Mouse (Mus musculus) v-Abl transformed pro-B cells (cell line): Measurements from ENCODE around the gene Rnf8.
"Not testable (repeated sequence)": the region's sequence is repeated elsewhere in the genome, so short reads cannot be mapped to it uniquely, and the experiment has no call there.

Experiments
- in situ Hi-C, 2 experiments: fragments of 400-800 bp; cut with MboI; formaldehyde crosslinking; loops; one replicate each; pipeline ENCODE4 v1.15.1; 2025; ENCODE audit not compliant: unreplicated experiment in 2 of 2

Rnf8 gene

DNA sequence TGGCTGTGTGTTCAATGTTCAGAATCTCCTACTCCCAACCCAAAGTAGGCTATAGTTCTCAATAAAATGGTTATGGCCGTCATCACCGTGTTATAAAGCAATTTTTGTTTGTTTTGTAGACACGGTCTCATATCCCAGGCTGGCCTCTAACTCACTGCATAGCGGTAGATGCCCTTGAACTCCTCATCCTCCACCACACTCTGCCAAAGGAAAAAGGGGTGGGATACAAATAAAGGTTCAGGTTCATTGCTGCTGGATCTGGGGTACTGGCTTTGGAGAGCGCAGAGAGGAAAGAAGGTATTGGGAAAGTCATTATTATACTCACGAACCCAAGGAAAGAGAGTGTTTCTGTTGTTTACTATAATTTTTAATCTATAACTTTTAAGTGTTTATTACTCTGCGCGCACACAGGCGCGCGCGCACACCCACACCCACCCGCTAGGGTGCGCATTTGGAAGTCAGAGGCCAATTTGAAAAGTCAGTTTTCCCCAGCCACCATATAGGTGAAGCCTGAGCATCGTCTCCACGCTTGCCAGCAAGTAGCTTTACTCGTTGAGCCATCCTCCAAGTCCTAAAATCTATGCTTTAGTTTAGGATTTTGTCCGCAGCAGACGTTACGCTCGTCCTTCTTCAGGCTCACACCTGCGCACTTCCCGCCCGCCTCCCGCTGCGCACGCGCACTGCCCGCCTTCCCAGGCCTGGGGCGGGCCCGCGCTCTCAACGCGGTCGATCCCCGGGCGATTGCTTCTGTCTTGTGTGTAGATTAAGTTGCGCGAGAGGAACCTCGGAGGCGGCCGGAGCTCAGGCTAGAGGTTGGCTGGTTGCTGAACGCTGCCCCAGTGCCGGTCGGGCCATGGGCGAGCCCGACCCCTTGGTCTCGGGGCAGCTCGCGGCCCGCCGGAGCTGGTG, at the start of gene Rnf8, which contains the start of gene Gm28043:
Rnf8 (plus strand) TSS at position 676 of the 909 bp plus-strand sequence.
Gm28043 (plus strand) TSS at position 762 of the 909 bp plus-strand sequence.
- in situ Hi-C loops = no loop called here

DNA sequence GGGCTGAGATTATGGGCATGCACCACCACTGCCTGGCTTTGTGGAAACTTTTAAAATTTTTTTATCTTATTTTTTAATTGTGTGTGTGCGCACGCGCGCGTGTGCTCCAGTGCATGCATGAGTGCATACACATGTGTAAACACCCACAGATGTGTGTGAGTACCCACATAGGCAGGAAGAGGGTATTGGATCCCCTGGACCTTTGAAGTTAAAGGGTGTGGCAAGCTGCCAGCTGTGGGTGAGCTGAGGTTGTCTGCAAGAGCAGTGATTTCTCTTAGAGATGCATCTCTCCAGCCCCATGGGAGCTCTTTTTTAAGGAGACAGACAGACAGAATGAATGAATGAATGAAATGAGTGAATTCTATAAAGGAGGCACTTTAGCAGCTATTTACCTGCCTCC, 49.1 kb upstream of the Rnf8 start:
- in situ Hi-C loops = no loop called here

DNA sequence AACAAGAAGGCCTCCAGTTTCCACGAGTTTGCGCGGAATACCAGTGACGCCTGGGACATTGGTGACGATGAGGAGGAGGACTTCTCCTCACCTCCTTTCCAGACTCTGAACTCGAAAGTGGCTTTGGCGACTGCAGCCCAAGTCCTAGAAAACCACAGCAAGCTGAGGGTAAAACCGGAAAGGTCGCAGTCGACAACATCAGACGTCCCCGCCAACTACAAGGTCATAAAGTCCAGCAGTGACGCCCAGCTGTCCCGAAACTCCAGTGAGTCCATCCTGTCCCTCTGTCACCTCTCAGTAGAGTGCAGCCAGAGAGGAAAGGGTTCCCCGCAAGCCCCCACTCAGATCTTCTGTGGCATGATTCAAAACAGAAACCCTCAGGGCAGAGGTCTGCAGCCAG, 46.2 kb upstream of the Rnf8 start:
- in situ Hi-C loops = no loop called here

DNA sequence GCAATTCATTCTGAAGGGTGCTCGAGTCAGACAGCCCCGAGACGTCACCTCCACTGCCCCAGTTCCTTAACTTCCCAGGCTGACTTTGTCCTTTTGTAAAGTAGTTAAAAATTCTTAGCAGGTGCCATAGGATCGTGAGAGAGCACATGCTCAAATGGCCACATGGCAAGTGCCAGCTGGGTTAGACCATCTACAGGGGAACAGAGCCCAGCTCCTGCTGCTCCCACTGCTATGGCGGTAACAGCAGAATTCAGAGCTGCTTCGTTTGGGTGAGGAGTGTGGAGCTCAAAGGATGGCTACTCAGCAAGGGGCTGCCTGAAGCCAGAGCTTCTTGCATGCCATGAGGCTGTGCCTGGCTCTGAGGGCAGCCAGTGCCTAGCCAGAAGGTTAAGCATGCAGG, 44.8 kb upstream of the Rnf8 start:
- in situ Hi-C loops = no loop called here

DNA sequence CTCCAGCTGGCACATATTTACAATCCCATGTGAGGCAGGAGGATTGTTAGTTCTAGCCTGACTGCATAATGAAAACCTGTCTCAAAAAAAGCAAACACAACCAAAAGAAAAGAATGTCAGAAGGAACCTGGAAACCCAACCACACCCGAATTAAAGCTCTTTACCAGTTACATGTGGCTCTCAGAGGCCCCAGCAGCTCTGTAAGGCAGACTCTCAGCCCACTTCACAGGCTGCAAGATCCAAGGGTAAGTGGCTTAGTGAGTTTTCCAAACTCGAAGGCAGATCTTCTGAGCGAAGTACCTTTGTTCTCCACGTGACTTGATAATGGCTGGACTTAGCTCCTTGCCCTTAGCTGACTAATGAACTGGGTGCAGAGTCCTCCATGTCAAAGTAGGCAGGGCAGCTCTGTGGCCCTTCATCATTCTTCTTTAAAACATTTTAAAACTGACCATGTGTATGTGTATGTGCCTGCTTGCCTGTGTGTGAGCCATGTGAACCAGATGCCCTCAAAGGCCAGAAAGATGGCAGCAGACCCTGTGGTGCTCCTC, 34.9 kb upstream of the Rnf8 start:
- in situ Hi-C loops = no loop called here

DNA sequence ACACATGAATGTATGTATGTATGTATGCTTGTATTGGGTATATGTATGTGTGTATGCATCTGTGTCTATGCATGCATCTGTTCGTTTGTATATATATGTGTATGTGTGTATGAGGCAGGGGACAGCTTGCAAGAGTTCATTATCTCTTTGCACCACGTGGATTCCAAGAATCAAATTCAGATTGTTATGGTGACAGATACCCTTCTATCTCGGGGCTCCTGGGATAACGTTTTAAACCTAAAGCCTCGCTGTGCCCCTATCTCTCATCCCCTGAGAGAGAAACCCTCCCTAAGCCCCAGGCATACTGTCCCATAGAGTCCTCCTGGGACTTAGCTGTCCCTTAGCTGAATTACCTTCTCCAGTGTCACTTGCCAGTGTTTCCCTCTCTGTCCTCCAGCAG, 31.0 kb upstream of the Rnf8 start:
- in situ Hi-C loops = no loop called here

DNA sequence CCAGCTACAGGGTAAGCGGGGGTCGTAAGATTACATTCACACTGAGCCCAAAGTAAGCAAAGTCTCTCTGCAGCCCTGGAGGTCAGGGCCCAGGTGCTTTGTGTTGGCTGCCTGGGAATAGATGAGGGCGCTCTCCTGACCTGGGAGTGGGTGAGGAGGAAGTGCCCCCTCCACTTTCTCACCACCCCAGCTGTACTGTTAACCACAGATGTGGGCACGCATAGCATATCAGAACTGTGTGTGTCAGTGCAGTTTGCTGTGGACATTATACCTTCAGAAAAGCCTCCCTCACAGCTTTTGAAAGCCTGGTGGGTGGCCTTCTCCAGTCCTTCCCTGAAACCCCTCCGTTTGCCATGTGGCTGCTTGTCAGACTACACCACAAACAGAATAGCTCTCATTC, 30.3 kb upstream of the Rnf8 start:
- in situ Hi-C loops = no loop called here

DNA sequence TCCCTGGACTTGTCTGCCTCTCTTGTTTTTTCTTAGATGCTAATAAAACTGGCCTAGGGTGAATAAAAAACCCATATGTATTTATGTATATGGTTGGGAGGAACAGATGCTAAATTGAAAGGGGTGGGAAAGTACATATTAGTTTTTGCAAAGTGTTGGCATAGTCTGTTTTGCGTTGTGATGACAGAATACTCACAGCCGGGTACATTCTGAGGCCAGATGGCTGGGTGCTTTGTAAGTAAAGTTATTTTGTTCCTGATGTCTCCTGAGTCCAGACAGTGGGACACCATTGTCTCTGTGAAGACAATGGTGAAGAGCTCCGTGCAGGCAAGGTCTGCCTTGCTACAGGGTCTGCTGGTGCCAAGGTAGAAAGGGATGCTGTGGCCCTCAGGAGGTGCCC, 29.9 kb upstream of the Rnf8 start:
- in situ Hi-C loops = no loop called here

DNA sequence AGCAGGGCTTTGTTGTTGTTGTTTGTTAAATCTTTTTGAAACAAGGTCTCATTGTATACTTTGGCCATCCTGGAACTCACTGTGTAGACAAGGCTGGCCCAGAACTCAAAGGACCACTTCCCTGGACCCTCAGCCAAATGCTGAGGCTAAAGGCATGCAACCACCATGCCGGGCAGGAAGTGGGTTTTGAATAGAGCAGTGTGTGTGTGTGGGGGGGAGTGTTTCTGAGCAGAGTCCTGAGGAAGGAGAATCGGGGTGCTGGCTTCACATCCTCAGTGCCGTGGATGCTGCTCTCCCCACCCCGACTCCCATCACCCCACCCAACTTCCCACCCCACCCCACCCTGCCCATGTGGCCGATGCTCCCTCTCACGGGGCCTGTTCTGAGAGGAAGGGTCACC, 29.1 kb upstream of the Rnf8 start:
- in situ Hi-C loops = no loop called here

DNA sequence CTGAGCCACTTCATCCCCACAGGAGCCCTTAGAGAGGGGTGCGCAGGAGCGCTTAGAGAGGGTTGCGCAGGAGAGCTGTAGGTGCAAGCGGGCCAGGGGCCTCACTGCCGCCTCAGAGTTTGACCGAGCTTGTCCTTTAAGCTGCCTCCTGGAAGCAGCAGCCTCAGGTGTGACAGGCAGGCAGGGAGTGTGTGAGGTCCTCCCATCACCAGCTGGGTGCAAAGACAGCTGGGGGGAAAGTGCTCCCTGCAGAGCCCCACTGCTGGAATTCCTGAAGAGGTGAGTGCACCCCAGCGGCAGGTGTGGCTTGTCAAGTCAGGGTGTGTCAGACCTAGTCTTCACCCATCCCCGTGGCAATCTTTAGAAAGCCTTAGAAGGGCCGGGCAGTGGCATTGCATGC, 27.7 kb upstream of the Rnf8 start:
- in situ Hi-C loops = no loop called here

DNA sequence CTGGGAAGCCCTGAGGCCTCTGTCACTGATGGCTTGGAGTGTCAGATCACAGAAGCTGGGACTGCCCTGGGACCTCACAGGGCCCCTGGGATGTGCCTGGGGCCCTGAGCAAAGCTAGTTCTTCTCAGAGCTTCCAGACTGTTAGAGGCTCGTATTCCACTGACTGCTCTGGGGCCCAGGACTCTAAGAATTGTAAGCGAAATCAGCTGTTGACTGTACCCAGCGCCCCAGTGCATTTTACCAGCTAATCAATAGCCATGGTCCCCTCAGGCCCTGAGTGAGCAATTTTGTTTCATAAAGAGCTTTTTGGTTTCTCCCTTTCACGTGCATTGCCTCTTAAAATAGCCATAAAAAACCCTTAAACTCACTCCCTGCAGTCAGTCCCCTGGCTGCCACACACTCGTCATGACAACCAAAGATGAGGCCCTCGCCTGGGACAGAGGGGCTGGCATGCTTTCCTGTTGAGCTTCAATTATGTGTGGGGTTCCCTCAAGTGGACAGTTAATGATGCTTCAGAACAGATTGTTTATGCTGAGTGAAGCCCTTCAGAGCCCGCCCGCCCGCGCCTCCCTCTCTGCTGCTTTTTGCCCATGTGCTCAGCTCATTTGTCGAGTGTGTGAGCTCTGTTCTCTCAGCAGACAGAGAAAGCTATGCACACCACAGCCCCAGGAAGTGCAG, 25.2 kb upstream of the Rnf8 start:
- in situ Hi-C loops = no loop called here

DNA sequence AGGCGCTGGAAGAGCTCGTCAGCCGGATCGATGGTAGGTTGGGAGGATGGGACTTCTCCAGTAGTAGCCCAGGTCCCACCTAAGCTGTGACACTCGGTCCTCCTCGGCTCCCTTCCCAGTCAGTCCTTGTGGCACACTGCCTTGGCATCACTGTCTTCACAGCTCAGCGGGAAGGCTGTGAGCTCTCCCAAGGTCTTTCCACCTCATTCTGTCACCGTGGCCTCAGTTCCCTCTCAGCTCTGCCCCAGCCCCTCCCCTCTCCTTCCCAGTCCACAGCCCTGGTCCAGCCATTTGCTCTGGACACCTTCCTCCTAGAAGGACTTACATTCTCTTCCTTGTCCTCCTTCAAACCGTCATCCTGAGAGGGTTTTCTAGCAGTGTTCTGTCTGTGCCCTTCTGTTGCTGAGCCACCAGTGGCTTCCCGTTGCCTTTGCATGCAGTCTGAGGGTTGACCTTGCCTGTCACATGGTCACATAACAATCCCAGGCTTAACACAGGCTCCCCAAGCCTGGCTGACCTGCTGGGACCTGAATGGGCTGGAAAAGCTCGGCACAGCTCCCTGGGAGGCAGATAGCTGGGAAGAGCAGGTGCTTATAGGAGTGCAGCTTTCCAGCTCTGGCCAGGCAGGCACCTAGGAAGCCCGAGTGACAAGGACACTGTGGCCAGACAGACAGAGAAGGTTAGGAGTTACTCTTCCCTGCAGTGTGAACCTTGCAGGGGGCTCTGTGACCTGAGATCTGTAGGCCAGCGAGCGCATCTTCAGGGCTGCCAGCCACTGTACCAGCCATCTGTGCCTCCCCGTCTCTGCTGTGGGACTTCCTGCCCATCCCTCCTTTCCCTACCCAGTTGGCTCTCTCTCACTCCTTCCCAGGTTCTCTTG, 18.5 kb upstream of the Rnf8 start:
- in situ Hi-C loops = no loop called here

DNA sequence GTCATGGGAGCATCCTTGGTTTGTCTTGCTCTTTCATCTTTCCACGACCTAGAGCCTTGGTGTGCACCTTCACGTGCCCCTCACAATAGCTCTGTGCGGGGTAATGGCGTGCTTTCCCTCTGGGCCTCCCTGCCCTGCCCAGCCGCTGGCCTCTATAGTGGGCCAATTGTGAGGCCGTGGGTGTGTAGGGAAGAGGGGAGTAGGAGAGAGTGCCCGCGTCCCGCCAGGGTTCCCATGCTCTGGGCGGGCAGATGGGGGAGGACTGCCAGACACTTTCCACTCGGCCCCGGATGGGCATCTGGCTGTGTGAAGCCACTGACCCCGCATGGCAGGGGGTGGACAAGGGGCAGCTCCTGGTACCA, 17.8 kb upstream of the Rnf8 start:
- in situ Hi-C loops = no loop called here

DNA sequence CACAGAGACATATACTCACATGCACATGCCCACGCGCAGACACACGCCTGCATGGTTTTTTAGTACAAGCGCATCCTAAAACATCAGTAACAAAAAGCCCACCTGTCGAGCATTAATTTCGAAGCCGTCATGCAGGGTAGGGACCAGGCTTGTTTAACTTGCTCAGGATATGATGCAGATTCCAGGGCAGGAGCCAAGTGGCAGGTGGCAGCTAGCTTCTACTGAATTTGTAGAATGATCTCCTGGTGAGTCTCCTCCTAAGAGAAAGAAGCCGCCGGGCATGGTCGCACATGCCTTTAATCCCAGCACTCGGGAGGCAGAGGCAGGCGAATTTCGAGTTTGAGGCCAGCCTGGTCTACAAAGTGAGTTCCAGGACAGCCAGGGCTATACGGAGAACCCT, 15.5 kb upstream of the Rnf8 start:
- in situ Hi-C loops = no loop called here

DNA sequence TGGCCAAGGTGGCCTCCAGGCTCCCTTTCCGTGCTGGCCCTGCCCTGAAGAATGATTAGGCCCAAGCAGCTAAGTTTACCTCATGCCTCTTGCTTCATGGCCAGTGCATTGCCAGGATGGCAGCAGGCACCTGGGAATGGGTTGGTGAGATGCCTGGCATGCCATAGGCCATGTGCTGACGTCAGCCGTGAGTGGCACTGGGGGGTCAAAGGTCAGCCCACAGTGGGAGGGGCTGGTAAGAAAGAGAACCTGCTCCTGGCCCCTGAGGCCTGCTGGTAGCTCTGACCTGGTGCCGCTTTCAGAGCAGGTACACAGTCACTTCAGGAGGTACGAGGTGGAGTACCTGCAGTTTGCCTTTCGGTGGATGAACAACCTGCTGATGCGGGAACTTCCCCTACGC, 15.1 kb upstream of the Rnf8 start:
- in situ Hi-C loops = no loop called here

DNA sequence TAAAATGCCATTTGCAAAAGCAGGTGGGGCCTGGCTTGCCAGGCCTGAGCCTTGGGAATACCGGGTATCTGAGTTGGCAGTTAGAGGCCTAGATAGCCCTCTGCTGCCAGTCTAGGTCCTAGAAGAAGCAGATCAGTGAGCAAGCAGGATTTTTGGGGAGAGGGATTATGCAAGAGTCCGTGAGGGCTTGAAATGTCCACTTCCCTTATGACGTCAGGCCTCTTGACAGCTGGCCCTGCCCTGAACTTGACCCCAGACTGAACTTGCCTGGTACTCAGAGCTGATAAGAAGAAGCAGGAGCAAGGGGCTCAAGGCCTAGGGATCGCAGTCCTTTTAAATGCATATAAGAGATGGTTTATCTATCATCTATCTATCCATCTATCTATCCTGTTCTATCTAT, 13.2 kb upstream of the Rnf8 start:
- in situ Hi-C loops = loop anchor here (5.0 to 10.0 kb wide), 2 partner anchors 173 to 281 kb away; no protein-coding TSS in a partner anchor

DNA sequence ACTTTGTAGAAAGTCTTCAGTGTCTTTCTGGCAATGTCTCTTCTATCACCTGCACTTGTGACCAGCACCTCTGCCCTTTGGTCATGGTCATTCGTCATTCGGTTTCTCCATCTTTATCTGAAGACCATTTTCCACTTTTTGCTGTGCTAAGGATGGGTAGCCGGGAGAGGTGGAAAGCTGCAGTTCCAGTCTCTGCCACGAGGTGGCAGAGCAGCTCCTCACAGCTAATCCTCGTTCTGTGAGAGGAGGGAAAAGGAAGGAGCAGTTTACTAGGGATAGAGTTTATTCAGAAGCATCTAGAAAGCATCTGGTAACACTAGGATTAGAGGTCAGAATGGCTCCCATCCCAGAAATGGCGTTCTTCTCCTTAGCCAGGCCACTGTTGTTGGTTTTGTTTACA, 11.3 kb upstream of the Rnf8 start:
- in situ Hi-C loops = loop anchor here (5.0 to 10.0 kb wide), 2 partner anchors 172 to 279 kb away; no protein-coding TSS in a partner anchor

DNA sequence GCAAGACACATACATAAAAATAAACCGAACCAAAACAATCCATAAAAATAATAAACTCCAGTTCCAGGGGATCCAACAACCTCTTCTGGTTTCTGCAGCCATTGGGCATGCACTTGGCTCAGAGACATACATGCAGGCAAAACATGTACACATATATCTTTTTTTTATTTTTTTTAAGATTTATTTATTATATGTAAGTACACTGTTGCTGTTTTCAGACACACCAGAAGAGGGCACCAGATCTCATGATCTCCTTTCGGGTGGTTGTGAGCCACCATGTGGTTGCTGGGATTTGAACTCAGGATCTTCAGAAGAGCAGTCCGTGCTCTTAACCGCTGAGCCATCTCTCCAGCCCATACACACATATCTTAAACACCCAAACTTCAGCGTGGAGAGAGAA, 1.1 kb upstream of the Rnf8 start:
- in situ Hi-C loops = not testable (repeated sequence)

DNA sequence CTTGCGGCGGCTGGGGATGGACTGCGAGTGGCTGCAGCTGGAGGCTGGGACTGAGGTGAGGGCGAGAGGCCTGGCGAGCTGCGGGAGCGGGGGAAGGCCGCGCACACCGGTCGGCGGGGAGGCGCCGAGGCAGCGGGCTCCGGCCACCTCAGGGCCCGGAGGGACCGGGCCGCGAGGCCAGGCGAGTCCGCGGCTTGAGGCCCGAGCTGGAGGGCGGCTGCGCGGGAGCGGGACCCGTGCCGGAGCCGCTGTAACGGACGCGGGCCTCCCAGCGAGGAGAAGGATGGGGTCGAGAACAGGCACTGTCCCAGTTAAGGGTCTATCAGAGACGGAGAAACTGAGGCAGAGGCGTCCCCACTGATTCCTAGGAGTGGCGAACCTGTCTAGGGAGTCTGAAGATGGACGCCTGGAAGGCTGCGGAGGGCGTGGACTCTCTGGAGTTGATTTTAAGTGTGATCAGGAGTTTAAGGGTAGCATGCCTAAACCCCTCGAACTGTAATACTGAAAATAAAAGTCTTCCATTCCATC, 498 bp downstream of the Rnf8 start:
- in situ Hi-C loops = no loop called here

DNA sequence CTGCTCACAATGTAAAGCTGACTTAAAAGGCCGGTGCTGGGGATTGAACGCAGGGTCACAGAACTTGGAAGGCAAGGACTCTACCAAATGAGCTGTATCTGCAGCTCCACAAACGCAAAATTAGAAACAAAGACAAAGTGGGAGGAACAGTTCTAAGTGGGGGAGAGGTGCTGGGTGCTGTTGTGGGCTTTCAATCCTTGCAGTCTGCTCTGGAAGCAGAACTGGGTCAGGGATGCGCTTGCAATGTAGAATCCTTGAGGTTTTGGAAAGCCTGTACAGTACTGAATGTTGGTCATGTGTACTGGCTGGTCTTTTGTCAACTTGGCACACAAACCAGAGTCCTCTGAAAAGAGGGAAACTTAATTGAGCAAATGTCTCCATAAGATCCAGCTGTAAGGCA, 1.0 kb downstream of the Rnf8 start:
- in situ Hi-C loops = no loop called here
